Mouse (Mus musculus) kidney, embryonic 14.5 days (tissue): ENCODE measurements around the gene Esp24. TPM values are rescaled to one million over a fixed set of nuclear protein-coding genes. Genes with fewer than 3 reads are reported as not detected.

Experiments
- polyA plus RNA-seq: library from polyadenylated mRNA; unstranded; fragments of >200 nt; fragmentation: Nextera tagmentation; extraction: Ambion mirVana; gene quantifications from 2 replicates; pipeline ENCODE4 v1.2.1, GENCODE M21; 2014

Gene Esp24
- polyA plus RNA-seq, 1 experiment from 2014 or later, result not detected

Other genes with a start within 250 kb of the Esp24 start
- gene Gm21903, start 6.6 kb downstream of the Esp24 start, polyA plus RNA-seq, result not detected in 2 replicates
- gene Esp23, start 40.3 kb downstream of the Esp24 start, polyA plus RNA-seq, result not detected in 2 replicates
- not detected in 2 replicates for gene Esp22, start 58.6 kb downstream of the Esp24 start, polyA plus RNA-seq